Mouse (Mus musculus) retina, postnatal 1 day (tissue): Measurements from ENCODE around the gene Spp2.
"Not testable (repeated sequence)": the region's sequence is repeated elsewhere in the genome, so short reads cannot be mapped to it uniquely, and the experiment has no call there.

Experiments used
- DNase-seq: peaks from one replicate; pipeline ENCODE4 v3.0.0-alpha.2; 2012

Spp2 gene

DNA sequence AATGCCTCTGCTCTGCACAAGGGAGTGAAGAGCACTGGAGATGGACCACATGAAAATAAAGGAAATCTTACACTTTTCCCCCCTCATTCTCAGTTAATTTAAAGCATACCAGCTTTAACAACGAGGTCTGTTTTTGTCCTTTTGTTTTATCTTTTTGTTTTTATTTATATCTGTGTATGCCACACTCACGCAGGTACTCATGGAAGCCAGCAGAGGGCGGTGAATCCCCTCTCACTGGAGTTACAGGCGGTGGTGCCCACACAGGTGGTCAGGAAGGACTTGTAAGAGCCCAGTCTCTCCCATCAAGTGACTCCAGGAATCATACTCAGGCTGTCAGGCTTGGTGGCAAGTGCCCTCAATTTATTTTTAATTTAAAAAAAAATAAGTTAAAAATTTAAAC, 27.3 kb downstream of the Spp2 start:
- no peak for DNase-seq

DNA sequence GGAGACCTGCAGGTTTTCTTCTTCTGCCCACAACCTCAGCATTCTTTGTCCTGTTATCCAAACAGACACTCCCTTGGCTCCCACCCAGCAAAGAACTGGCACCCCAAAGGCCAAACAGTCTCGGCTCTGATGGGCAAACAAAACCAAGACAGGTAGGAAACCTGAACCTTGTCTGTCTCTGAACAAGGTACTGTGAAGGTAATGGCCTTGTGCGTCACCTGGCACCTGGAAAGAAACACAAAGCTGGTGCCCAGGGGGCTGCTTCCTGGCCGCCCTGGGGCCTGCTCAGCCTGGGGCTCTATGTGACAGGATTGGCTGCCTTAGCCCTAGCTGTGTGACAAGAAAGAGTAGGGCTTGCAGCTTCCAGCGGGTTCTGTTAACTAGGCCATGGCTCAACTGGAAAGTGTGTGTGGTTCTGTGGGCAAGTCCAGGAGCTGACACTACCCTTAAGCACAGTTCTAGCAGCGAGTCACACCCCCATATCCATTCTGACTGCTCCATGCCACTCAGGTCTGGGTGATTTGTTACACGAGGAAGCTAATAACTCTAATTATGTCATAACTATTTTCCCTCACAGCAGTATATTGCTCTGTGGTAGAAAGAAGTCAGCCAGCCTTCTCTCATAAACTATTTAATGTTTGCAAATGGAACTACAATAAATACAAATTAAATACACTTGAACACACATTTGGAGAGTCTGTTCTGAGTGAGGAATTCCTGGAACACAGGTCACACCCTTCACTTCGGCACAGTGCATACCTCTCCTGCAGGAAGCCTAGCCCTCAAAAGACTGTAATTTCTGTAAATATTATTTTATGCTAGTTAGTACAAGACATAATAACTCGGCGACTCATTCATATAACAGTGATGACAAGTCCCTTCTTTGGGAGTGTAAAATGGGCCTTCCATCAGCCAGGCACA, 30.7 kb downstream of the Spp2 start:
- no peak for DNase-seq

GRCm38 (mm10) chr1:88443383-88443782, 36.6 kb downstream of the Spp2 start:
- no peak for DNase-seq

- DNase-seq, result no peak
Observed at GRCm38 (mm10) chr1:88445400-88445799, 38.6 kb downstream of the Spp2 start.

DNA sequence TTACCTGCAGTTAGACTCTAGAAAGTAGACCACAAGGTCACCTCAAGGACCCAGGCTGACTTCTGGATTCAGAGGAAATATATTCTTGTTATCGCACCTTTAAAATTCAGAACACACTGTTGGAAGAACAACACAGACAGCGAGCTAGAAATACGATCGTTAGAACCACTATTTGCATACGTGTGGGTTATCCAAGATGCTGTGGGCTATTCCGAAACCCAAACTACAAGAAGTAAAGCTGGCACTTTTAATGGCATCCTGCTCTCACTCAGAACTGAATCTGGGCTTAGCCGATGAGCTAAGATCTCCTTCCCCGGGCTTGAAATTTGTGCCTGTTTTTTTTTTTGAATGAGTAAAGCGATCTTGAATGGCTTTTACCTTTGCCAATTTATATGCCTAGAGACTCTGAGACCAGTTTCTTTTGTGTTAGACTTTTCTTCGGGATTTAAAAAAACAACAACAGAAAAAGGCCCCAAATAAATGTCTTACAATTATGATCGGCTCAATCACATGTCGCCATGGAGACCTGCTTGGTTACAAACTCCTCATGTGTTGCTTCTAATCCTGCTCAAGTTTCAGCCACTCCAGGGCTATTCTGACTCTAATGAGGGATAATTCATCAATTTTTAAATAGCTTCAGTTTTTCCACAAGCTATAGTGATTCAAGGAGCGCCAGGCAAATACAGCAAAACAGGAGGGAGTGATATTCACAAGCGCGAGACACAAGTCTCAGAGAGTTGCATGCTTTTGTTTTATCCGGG, 39.7 kb downstream of the Spp2 start:
- DNase-seq, result peak; percentile 37

GRCm38 (mm10) chr1:88447483-88447882, 40.7 kb downstream of the Spp2 start:
- DNase-seq, result no peak

DNA sequence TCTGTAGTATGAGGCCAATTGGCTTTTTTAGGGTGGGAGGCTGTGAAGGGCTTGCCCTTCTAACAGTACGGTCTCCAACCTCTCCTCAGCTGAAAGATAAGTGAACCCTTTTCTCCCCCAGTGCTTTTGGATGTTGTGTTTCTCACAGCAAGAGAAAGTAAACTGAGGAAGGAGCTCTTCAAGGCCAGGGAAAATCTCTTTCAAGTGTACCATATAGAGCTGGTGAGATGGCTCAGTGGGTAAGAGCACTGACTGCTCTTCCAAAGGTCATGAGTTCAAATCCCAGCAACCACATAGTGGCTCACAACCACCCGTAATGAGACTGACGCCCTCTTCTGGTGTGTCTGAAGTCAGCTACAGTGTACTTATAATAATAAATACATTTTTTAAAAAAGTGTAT, 41.3 kb downstream of the Spp2 start:
- DNase-seq, result not testable (repeated sequence)

DNA sequence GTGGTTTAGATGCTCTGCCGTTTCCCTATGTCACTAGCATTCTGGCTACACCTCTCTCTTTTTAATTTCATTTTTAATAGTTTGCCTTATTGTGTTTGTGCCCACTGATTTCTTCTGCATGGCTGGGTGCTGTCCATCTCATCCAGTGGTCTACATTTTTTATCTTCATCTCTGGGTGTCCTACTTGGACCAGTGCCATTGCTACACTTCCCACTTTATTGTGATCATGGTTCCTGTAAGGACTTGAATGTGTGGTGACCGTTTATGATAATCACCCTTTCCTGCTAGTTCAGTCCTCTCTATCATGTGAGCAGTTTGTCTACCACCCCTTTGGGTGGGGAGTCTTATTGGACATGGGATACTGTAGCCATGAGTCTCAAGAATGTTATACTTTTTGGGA, 43.0 kb downstream of the Spp2 start:
- peak; percentile 55 for DNase-seq

- DNase-seq, result no peak
Observed at GRCm38 (mm10) chr1:88450668-88451067, 43.9 kb downstream of the Spp2 start.

DNA sequence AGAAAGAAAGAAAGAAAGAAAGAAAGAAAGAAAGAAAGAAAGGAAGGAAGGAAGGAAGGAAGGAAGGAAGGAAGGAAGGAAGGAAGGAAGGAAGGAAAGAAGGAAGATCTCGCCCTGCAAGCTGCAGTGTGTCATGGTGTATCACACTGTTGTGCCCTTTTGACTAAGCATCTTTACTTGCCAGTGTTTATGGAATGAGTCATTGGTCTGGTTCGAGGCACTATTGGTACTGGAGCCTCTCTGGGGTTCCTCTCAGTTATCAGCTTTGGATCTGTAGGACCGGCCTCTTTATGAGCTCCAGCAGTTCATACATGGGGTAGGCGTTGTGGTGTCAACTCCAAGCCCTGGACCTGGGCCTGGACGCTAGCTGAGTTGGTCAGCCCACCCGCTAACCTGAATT, 45.4 kb downstream of the Spp2 start:
- DNase-seq, result no peak

GRCm38 (mm10) chr1:88454703-88455102, 47.9 kb downstream of the Spp2 start:
- no peak for DNase-seq

GRCm38 (mm10) chr1:88455761-88456160, 49.0 kb downstream of the Spp2 start:
- DNase-seq, result no peak

DNA sequence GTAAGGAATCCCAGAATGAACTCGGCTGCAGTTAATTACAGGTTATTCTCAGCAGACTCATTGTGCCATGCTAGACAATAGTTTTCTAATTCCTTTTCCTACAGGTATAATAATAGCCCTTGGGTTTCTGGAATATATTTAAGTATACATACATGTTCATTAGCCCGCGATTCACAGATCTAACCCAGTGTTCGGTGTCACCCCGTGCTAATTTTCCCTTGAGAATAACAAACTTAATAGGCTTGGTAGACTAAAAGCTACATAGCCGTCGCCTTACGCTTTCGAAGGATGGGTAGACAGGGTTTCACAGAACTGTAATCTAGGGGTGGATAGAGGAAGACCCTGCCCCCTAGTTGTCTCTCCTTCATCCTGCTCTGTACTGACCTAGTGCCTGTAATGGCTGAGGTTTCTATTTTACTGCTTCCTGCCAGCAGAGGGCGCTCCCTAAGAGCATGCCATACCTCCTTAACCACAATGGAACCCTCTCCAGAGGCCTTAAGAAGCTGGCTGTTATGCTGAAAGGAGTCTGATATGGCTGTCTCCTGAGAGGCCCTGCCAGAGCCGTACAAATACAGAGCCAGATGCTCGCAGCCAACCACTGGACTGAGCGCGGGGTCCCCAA, 49.8 kb downstream of the Spp2 start:
- peak; percentile 85 for DNase-seq

DNA sequence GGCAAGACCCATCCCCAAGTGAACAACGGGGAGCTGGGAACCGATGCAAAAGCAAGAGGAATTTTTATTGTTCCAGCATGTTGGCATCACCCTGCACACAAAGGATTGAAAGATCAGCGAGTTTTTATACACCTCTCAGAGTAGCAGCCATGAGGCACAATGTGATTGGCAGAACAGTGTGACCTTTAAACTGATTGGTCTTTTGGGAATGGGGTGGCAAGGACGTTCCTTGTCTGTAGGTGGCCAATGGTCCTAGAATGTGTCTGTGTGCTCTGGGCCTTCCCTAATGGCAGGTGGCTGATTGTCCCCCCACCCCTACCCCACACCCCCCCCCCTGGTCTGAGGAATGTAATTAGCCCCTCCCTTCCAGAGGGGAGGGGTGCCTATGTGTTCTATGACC, 52.4 kb downstream of the Spp2 start:
- DNase-seq, result no peak

GRCm38 (mm10) chr1:88459655-88460054, 52.9 kb downstream of the Spp2 start:
- DNase-seq, result no peak

DNA sequence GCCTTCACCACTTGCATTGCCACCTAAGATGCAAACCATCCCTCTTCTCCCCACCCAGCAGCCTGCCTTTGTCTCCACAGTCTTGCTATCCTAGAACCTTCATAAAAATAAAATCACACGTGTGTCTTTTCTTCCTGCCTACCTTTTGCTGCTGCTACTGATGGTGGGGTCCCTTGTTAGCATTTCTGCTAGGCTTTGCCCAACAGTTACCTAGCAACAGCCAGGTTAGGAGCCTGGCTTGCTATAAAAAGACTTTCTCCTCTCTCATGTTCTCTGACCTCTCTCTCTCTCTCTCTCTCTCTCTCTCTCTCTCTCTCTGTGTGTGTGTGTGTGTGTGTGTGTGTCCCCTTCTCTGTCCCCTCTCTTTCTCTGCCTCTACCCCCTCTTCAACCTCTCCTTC, 54.3 kb downstream of the Spp2 start:
- no peak for DNase-seq

DNA sequence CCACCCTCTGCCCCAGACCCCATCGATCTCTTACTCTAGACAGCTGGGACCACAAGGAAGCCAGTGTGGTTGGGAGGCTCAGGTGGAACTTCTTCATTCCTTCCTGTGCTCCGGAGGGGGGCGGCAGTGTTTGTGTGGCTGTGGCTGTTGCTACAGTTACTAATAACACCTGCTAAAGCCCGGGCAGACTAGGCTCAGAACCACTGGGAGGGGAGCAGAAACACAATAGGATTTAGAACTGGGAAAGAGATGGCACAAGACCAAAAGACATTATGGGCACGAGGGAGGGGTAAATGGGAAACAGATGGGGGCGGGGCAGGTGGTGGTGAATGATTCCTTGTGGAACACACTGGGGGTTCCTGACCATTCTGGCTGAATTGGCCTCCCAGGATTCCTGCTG, 55.7 kb downstream of the Spp2 start:
- DNase-seq, result peak; percentile 44

DNA sequence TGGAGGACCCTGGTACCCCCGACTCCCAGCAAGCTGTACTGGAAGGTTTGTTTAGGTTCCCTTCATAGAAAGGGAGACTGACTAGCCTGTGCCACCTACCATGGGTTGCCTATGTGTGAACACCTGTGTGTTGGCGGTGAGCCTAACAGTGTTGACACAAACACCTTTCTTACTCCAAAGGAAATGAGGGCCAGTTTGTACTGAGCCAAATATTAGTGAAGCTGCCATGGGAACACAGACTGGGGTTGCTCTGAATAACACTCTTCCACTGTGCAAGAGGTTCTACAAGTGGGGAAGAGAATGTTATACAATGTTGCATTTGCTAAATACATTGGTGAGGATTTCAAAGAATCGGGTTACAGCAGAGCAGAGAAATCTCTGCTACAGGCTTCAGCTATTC, 56.5 kb downstream of the Spp2 start:
- DNase-seq, result no peak

DNA sequence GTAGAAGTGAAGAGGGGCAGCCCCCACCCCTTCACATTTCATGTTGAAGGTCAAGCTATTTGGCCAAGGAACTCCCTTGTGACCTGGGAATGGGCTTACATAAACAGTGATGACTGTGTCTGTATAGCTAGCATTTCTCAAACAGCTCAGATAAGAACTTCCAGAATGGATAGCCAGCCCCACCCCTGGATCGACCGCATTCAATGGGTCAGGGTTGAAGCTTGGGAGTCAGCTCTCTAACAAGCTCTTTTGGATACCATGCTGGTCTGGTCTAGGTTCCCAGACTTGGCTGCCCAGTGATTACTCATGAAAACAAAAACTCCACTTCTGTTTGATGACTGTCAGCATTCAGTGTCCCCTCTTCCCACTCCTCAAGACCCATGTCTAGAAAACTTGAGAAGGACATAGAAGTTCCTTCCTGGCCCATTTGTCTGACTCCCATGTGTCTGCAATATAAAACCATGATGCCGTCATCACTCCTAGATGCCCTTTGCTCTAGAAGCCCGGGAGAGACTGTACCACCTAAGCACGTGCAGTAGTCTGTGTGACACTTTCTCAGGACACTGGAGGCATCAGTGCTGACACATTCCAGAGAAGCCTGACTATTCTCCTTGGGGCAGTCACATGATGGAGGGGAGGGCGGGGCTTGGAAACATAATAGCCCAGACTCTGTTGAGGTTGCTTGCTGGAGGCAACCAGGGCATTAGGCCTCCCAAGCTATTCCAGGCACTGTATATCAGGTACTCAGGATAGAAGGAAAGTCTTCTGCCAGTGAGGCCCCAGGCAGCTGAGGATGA, 57.5 kb downstream of the Spp2 start:
- DNase-seq, result no peak

DNA sequence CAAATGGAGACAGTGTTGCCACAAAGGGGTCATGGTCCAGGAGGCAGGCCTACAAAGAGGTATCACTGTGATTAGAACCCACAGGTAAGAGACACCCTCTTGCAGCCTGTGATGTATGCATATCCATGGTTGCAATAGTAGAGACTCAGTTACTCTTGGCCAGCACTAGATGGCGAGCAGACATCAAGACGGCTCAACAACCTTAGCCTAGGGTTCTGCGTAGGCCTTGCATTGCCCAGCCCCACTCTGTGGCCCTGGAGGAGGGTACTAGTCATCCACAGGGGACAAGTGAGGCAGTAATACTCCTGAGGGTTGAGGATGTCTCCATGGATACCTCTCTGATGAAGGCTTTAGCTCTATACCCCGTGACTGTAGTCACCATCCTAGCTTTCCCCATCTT, 59.0 kb downstream of the Spp2 start:
- DNase-seq, result no peak

DNA sequence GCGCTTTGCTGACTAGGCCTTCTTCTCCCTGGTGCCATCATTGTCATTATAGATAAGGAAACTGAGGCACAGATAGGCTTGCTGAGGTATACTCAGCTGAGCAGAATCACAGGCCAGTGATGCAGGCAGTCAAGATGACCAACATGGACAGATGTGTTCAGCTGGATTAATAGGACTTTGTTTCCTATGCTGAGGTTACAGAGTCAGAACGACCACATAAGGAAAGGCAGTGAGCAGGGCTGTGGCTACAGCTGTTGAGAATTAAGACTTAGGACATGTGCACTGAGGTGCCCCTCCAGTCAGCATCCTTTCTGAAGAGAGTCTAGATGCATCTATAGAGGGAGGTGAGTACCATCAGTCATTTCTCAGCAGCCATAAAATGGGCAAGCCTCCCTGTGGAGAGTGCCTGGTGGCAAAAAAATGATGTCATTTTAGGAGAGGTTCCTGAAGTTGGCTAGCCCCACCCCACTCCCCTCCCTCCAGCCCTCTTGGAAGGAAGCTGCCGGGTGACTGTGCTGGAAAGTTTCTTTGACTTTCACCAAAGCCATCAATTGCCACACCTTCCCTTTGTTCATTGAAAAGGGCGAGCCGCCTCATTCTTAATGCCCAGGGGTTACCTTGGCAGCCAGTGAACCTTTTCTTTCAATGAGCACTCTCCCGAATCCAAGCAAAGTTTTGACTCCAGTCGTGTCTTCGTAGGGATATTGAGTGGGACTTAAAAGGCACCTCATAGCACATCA, 59.7 kb downstream of the Spp2 start:
- no peak for DNase-seq

GRCm38 (mm10) chr1:88467866-88468265, 61.1 kb downstream of the Spp2 start:
- DNase-seq, result no peak
